Mouse (Mus musculus) lung, postnatal 0 days (tissue): ENCODE data around the gene Dbx1. TPM values are rescaled to one million over a fixed set of nuclear protein-coding genes. Genes with fewer than 3 reads are reported as not detected.

Source experiments
- ATAC-seq: fragments of 200-750 bp; cut with Nextera tagmentation; 2 replicates; pipeline ENCODE4 v1.8.0; 2017; ENCODE audit warnings: moderate library complexity
- DNase-seq: peaks from one replicate; pipeline ENCODE4 v3.0.0-alpha.2; 2016; ENCODE audit warnings: low spot score
- H3K27ac ChIP-seq: fragments of 300-500 bp; sonication (generic); 2 replicates; pipeline ENCODE4 v1.5.1; 2014; ENCODE audit warnings: antibody characterized with exemption, mild to moderate bottlenecking, low read length, mixed read lengths
- H3K27me3 ChIP-seq: fragments of 300-500 bp; sonication (generic); replicated peaks from 2 replicates; pipeline ENCODE4 v1.6.1; 2014; ENCODE audit warnings: low read length, mixed read lengths; ENCODE audit not compliant: insufficient read depth
- H3K36me3 ChIP-seq: fragments of 300-500 bp; sonication (generic); 2 replicates; pipeline ENCODE4 v1.6.1; 2014; ENCODE audit warnings: low read length, mixed read lengths; ENCODE audit not compliant: insufficient read depth
- H3K4me1 ChIP-seq: fragments of 300-500 bp; sonication (generic); 2 replicates; pipeline ENCODE4 v1.6.1; 2014; ENCODE audit warnings: antibody characterized with exemption, low read depth, low read length, mixed read lengths; ENCODE audit not compliant: insufficient read depth
- H3K4me2 ChIP-seq: fragments of 300-500 bp; sonication (generic); replicated peaks from 2 replicates; pipeline ENCODE4 v1.6.1; 2014; ENCODE audit warnings: low read depth, mild to moderate bottlenecking, low read length, moderate library complexity, mixed read lengths
- H3K4me3 ChIP-seq: fragments of 300-500 bp; sonication (generic); 2 replicates; pipeline ENCODE4 v1.5.1; 2014; ENCODE audit warnings: low read depth, low read length
- H3K9ac ChIP-seq: fragments of 300-500 bp; sonication (generic); replicated peaks from 2 replicates; pipeline ENCODE4 v1.6.1; 2014; ENCODE audit warnings: low read depth, mild to moderate bottlenecking
- H3K9me3 ChIP-seq: fragments of 300-500 bp; sonication (generic); 2 replicates; pipeline ENCODE4 v1.6.1; 2016; ENCODE audit warnings: low read length, mixed read lengths
- CTCF ChIP-seq: IDR thresholded peaks from 2 replicates; pipeline ENCODE4 v1.5.1; 2016; ENCODE audit warnings: antibody characterized with exemption, mild to moderate bottlenecking
- EP300 ChIP-seq: IDR thresholded peaks from 2 replicates; pipeline ENCODE4 v1.6.1; 2016; ENCODE audit warnings: antibody characterized with exemption, mild to moderate bottlenecking, control low read depth
- WGBS: fragments of 180-500 bp; shearing (Covaris S2); extraction: QIAGEN DNeasy Blood & Tissue Kit; methylation state at CpG from one replicate; pipeline ENCODE4 v1.1.7; 2014; 5-methylcytosine and 5-hydroxymethylcytosine counted together
- polyA plus RNA-seq: library from polyadenylated mRNA; unstranded; fragments of >200 nt; fragmentation: Nextera tagmentation; extraction: Ambion mirVana; gene quantifications from 2 replicates; pipeline ENCODE4 v1.2.1, GENCODE M21; 2015

Dbx1 gene
- not detected in 2 replicates for polyA plus RNA-seq

GRCm38 (mm10) chr7:49636491-49637115 lies at the start of gene Dbx1:
Dbx1 (minus strand) TSS chr7:49636849.
- Histone ChIP-seq H3K27me3 (peaks cover 66% of the 10 kb centered on the region), H3K9me3 (no peaks in the 10 kb centered on the region), H3K4me1 (peaks cover 18% of the 10 kb centered on the region; the same call in 1 of the 2 replicates), H3K27ac (no peak within 1 kb of the TSS), H3K4me3 (no peak within 1 kb of the TSS), H3K36me3 (no peaks in the 10 kb centered on the region), H3K4me2 (no peak within 1 kb of the TSS), H3K9ac (no peak within 1 kb of the TSS)
- 2% methylated on average over 24 of the region's 33 CpGs for WGBS
- TF ChIP-seq EP300 (no peak), CTCF (no peak)
- DNase-seq (no peak), ATAC-seq (no peak)

- H3K9ac ChIP-seq: no peak overlapping the region
- no peak overlapping the region for H3K4me2 ChIP-seq
- H3K27ac ChIP-seq: no peak overlapping the region
- ATAC-seq: no peak
- no peaks in the 10 kb centered on the region for H3K9me3 ChIP-seq
- WGBS: 14% methylated on average over 9 of the region's 9 CpGs
- no peaks in the 10 kb centered on the region for H3K36me3 ChIP-seq
- no peak for DNase-seq
- H3K4me3 ChIP-seq: no peak overlapping the region
- no peaks in the 10 kb centered on the region for H3K4me1 ChIP-seq
- no peak for TF ChIP-seq CTCF
- no peak for TF ChIP-seq EP300
- H3K27me3 ChIP-seq: peaks cover 31% of the 10 kb centered on the region
These were observed 42.3 kb upstream of the Dbx1 start for GRCm38 (mm10) chr7:49678826-49679377.

- Histone ChIP-seq H3K9me3 (no peaks in the 10 kb centered on the region), H3K27me3 (peaks cover 31% of the 10 kb centered on the region)
- WGBS: 7% methylated on average over 22 of the region's 22 CpGs
These were observed 41.6 kb upstream of the Dbx1 start for GRCm38 (mm10) chr7:49678100-49678825.

GRCm38 (mm10) chr7:49677166-49677565 lies 40.5 kb upstream of the Dbx1 start:
- Histone ChIP-seq H3K27ac (no peak overlapping the region), H3K27me3 (peaks cover 31% of the 10 kb centered on the region), H3K4me1 (no peaks in the 10 kb centered on the region), H3K4me2 (no peak overlapping the region), H3K4me3 (no peak overlapping the region), H3K9me3 (no peaks in the 10 kb centered on the region), H3K9ac (no peak overlapping the region), H3K36me3 (no peaks in the 10 kb centered on the region)
- ATAC-seq: no peak
- DNase-seq: no peak
- TF ChIP-seq CTCF (no peak), EP300 (no peak)
- WGBS: 6% methylated on average over 9 of the region's 9 CpGs

More at GRCm38 (mm10) chr7:49678100-49678825, 41.6 kb upstream of the Dbx1 start:
- H3K9ac ChIP-seq: no peak overlapping the region
- DNase-seq (no peak), ATAC-seq (no peak)
- H3K4me3 ChIP-seq: no peak overlapping the region
- no peaks in the 10 kb centered on the region for H3K36me3 ChIP-seq
- no peak overlapping the region for H3K27ac ChIP-seq
- TF ChIP-seq EP300: no peak
- TF ChIP-seq CTCF: no peak
- no peaks in the 10 kb centered on the region for H3K4me1 ChIP-seq
- no peak overlapping the region for H3K4me2 ChIP-seq

GRCm38 (mm10) chr7:49676627-49677026 lies 40.0 kb upstream of the Dbx1 start:
- Histone ChIP-seq H3K36me3 (no peaks in the 10 kb centered on the region), H3K27ac (no peak overlapping the region), H3K27me3 (peaks cover 30% of the 10 kb centered on the region), H3K4me2 (no peak overlapping the region), H3K4me3 (no peak overlapping the region), H3K9ac (no peak overlapping the region), H3K9me3 (no peaks in the 10 kb centered on the region), H3K4me1 (no peaks in the 10 kb centered on the region)
- ATAC-seq: no peak
- DNase-seq: no peak
- TF ChIP-seq CTCF (no peak), EP300 (no peak)
- WGBS: 14% methylated on average over 5 of the region's 5 CpGs

- no peaks in the 10 kb centered on the region for H3K36me3 ChIP-seq
These were observed 31.7 kb upstream of the Dbx1 start for GRCm38 (mm10) chr7:49668260-49668857.

More at GRCm38 (mm10) chr7:49668260-49668857, 31.7 kb upstream of the Dbx1 start:
- no peak overlapping the region for H3K9ac ChIP-seq
- H3K4me3 ChIP-seq: no peak overlapping the region
- no peak overlapping the region for H3K4me2 ChIP-seq
- DNase-seq (no peak), ATAC-seq (no peak)
- no peaks in the 10 kb centered on the region for H3K27me3 ChIP-seq
- TF ChIP-seq EP300 (no peak), CTCF (no peak)
- 81% methylated on average over 13 of the region's 13 CpGs for WGBS
- no peak overlapping the region for H3K27ac ChIP-seq
- H3K4me1 ChIP-seq: no peaks in the 10 kb centered on the region
- no peaks in the 10 kb centered on the region for H3K9me3 ChIP-seq
